Mouse (Mus musculus) embryonic fibroblast, embryonic 13.5 days (primary cell): ENCODE results near the gene Mtif3.

Experiments
- CTCF ChIP-seq: IDR thresholded peaks from 2 replicates; pipeline ENCODE4 v1.5.1; 2011; ENCODE audit warnings: mild to moderate bottlenecking, control low read depth, low read length, moderate library complexity, borderline replicate concordance; ENCODE audit not compliant: insufficient read depth
- POLR2A ChIP-seq: IDR thresholded peaks from 2 replicates; pipeline ENCODE4 v1.6.1; 2011; ENCODE audit warnings: low read depth, mild to moderate bottlenecking, control low read depth, low read length, moderate library complexity

GRCm38 (mm10) chr5:146989051-146989450 is 25.5 kb upstream of the Mtif3 start:
- TF ChIP-seq CTCF (no peak), POLR2A (no peak)
